15 mouse cellular contexts compared by ENCODE assay signal in genomic region chr10:89343716-89344115, GRCm38 (mm10). TPM values are rescaled to one million over a fixed set of nuclear protein-coding genes. Genes with fewer than 3 reads are reported as not detected.
DNase-seq lines count a peak whose midpoint lies in the region; ATAC-seq and TF ChIP-seq lines count a peak whose summit lies in the region.
"Had no signal": no experiment of that assay in that cellular context is flagged by ENCODE, and none has a peak within 500 bp of the region (broad histone marks: within the 10 kb centered on the region; RNA-seq: fewer than 3 reads in every experiment).

No protein-coding gene starts in this region.

- H3K27me3 ChIP-seq in forebrain, postnatal 0 days (ENCODE audit: insufficient read depth, low read length) = no peaks in the 10 kb centered on the region
- peaks cover 22% of the 10 kb centered on the region for H3K27me3 ChIP-seq in forebrain, embryonic 16.5 days (replicated peaks; ENCODE audit: control insufficient read depth, insufficient read depth, low read length)
- H3K27me3 ChIP-seq in embryonic facial prominence, embryonic 13.5 days = peaks cover 51% of the 10 kb centered on the region
- peaks cover 33% of the 10 kb centered on the region for H3K27me3 ChIP-seq in hindbrain, embryonic 15.5 days
- H3K27me3 ChIP-seq in lung, postnatal 0 days (replicated peaks; ENCODE audit: insufficient read depth, low read length) = peaks cover 13% of the 10 kb centered on the region; the same call in 1 of the 2 replicates

- no peaks in the 10 kb centered on the region for H3K36me3 ChIP-seq in forebrain, postnatal 0 days (ENCODE audit: insufficient read depth)
- no peaks in the 10 kb centered on the region for H3K36me3 ChIP-seq in forebrain, embryonic 16.5 days (ENCODE audit: control insufficient read depth, insufficient read depth)
- H3K36me3 ChIP-seq in embryonic facial prominence, embryonic 13.5 days = no peaks in the 10 kb centered on the region
- H3K36me3 ChIP-seq in hindbrain, embryonic 15.5 days = no peaks in the 10 kb centered on the region
- H3K36me3 ChIP-seq in lung, postnatal 0 days (ENCODE audit: insufficient read depth, low read length) = no peaks in the 10 kb centered on the region
- H3K36me3 ChIP-seq: embryonic facial prominence, embryonic 15.5 days; liver, embryonic 13.5 days had no signal

- 0 out of 2 replicates have a peak, but pooled peaks have one; percentile 8 for ATAC-seq in forebrain, postnatal 0 days
- ATAC-seq in forebrain, embryonic 16.5 days = no peak
- no peak for ATAC-seq in embryonic facial prominence, embryonic 13.5 days (ENCODE audit: insufficient number of reproducible peaks, insufficient read depth, low FRiP score, low TSS enrichment, low read depth)
- no peak for ATAC-seq in hindbrain, embryonic 15.5 days (ENCODE audit: low FRiP score, low read depth)
- no peak for ATAC-seq in lung, postnatal 0 days

- H3K4me2 ChIP-seq in forebrain, postnatal 0 days (ENCODE audit: low read depth) = no peak overlapping the region; the same call in 1 of the 2 replicates
- no peak overlapping the region for H3K4me2 ChIP-seq in forebrain, embryonic 16.5 days (ENCODE audit: low read length)
- 0 out of 2 replicates have a peak overlapping the region, but pooled peaks have one; percentile 97 for H3K4me2 ChIP-seq in embryonic facial prominence, embryonic 13.5 days
- peak overlapping the region; percentile 100; the same call in 1 of the 2 replicates for H3K4me2 ChIP-seq in hindbrain, embryonic 15.5 days
- H3K4me2 ChIP-seq in lung, postnatal 0 days (replicated peaks; ENCODE audit: low read depth, low read length) = no peak overlapping the region

- WGBS in forebrain, postnatal 0 days = 22% methylated on average over 8 of the region's 8 CpGs
- 21% methylated on average over 8 of the region's 8 CpGs for WGBS in forebrain, embryonic 16.5 days
- 17% methylated on average over 8 of the region's 8 CpGs for WGBS in embryonic facial prominence, embryonic 13.5 days
- WGBS in hindbrain, embryonic 15.5 days = 24% methylated on average over 8 of the region's 8 CpGs
- 16% methylated on average over 8 of the region's 8 CpGs for WGBS in lung, postnatal 0 days

- no peak for TF ChIP-seq CTCF in forebrain, postnatal 0 days (IDR thresholded peaks at IDR 0.05; ENCODE audit: low read depth)
- no peak for TF ChIP-seq CTCF in layer of hippocampus, adult 2 months (conservative IDR thresholded peaks at IDR 0.05)
- no peak for TF ChIP-seq CTCF in lung, postnatal 0 days (IDR thresholded peaks at IDR 0.05)

- no peak overlapping the region for H3K27ac ChIP-seq in forebrain, postnatal 0 days (ENCODE audit: low read depth, low read length)
- H3K27ac ChIP-seq in forebrain, embryonic 16.5 days (ENCODE audit: low read length) = no peak overlapping the region
- no peak overlapping the region for H3K27ac ChIP-seq in layer of hippocampus, adult 2 months
- no peak overlapping the region for H3K27ac ChIP-seq in embryonic facial prominence, embryonic 13.5 days
- H3K27ac ChIP-seq in hindbrain, embryonic 15.5 days (replicated peaks) = no peak overlapping the region
- no peak overlapping the region for H3K27ac ChIP-seq in lung, postnatal 0 days (ENCODE audit: low read length)
- H3K27ac ChIP-seq: embryonic facial prominence, embryonic 15.5 days; liver, embryonic 13.5 days had no signal

- H3K9me3 ChIP-seq in forebrain, postnatal 0 days (ENCODE audit: low read length) = no peaks in the 10 kb centered on the region
- H3K9me3 ChIP-seq in forebrain, embryonic 16.5 days (ENCODE audit: control insufficient read depth, low read length) = no peaks in the 10 kb centered on the region
- no peaks in the 10 kb centered on the region for H3K9me3 ChIP-seq in embryonic facial prominence, embryonic 13.5 days
- H3K9me3 ChIP-seq in hindbrain, embryonic 15.5 days = no peaks in the 10 kb centered on the region
- no peaks in the 10 kb centered on the region for H3K9me3 ChIP-seq in lung, postnatal 0 days (ENCODE audit: low read length)
- H3K9me3 ChIP-seq: embryonic facial prominence, embryonic 15.5 days; liver, embryonic 13.5 days had no signal

- peak; percentile 2 for DNase-seq in forebrain, postnatal 0 days
- no peak for DNase-seq in layer of hippocampus, adult 2 months (ENCODE audit: low spot score in 2 of 2)
- no peak for DNase-seq in layer of hippocampus, adult 11-12 months (ENCODE audit: low spot score)
- DNase-seq in lung, postnatal 0 days (ENCODE audit: low spot score) = no peak
- no peak for DNase-seq in gastrocnemius, adult 18-20 months (ENCODE audit: low spot score)
- DNase-seq: B cell, adult 2 months; cerebellum, adult 9-10 months; liver, embryonic 13.5 days; thymus, adult 2 months had no signal

- TF ChIP-seq EP300 in lung, postnatal 0 days (IDR thresholded peaks at IDR 0.05) = no peak

- no peaks in the 10 kb centered on the region for H3K4me1 ChIP-seq in forebrain, postnatal 0 days (ENCODE audit: insufficient read depth)
- peaks cover 12% of the 10 kb centered on the region for H3K4me1 ChIP-seq in forebrain, embryonic 16.5 days (replicated peaks; ENCODE audit: control insufficient read depth, insufficient read depth, low read length)
- H3K4me1 ChIP-seq in embryonic facial prominence, embryonic 13.5 days = peaks cover 13% of the 10 kb centered on the region; the same call in 1 of the 2 replicates
- H3K4me1 ChIP-seq in hindbrain, embryonic 15.5 days (replicated peaks) = peaks cover 10% of the 10 kb centered on the region
- no peaks in the 10 kb centered on the region for H3K4me1 ChIP-seq in lung, postnatal 0 days (ENCODE audit: insufficient read depth, low read depth, low read length)

- H3K9ac ChIP-seq in forebrain, postnatal 0 days = no peak overlapping the region
- no peak overlapping the region for H3K9ac ChIP-seq in forebrain, embryonic 16.5 days (replicated peaks; ENCODE audit: low read depth, low read length)
- H3K9ac ChIP-seq in embryonic facial prominence, embryonic 13.5 days = no peak overlapping the region
- H3K9ac ChIP-seq in hindbrain, embryonic 15.5 days = no peak overlapping the region
- no peak overlapping the region for H3K9ac ChIP-seq in lung, postnatal 0 days (replicated peaks; ENCODE audit: low read depth)
- H3K9ac ChIP-seq: liver, embryonic 13.5 days had no signal

- no peak overlapping the region; the same call in 1 of the 2 replicates for H3K4me3 ChIP-seq in forebrain, postnatal 0 days (ENCODE audit: low read depth, low read length)
- no peak overlapping the region for H3K4me3 ChIP-seq in forebrain, embryonic 16.5 days (replicated peaks; ENCODE audit: low read length)
- H3K4me3 ChIP-seq in layer of hippocampus, adult 2 months = peak overlapping the region; percentile 66; the same call in 1 of the 2 replicates
- H3K4me3 ChIP-seq in embryonic facial prominence, embryonic 13.5 days = no peak overlapping the region
- no peak overlapping the region for H3K4me3 ChIP-seq in hindbrain, embryonic 15.5 days
- no peak overlapping the region for H3K4me3 ChIP-seq in lung, postnatal 0 days (ENCODE audit: low read depth, low read length)

RNA-seq across cellular contexts. Expression of gene Ano4, which starts 0.8 kb away (rescaled TPM):
- total RNA-seq in forebrain, postnatal 0 days (2014; rRNA removed) = 10.6 and 13.6 TPM in 2 replicates
- 3.7 and 4.4 TPM in 2 replicates for polyA plus RNA-seq in forebrain, postnatal 0 days (2015; fragmentation: Nextera tagmentation; extraction: Ambion mirVana)
- 6.4 and 7.3 TPM in 2 replicates for polyA plus RNA-seq in forebrain, embryonic 16.5 days (2015; fragmentation: Nextera tagmentation; extraction: Ambion mirVana)
- total RNA-seq in layer of hippocampus, adult 2 months (2021) = 10 to 100 TPM; 17.5 to 19.7 TPM
- 0.65 and 0.69 TPM in 2 replicates for polyA plus RNA-seq in embryonic facial prominence, embryonic 13.5 days (2015; fragmentation: Nextera tagmentation; extraction: Ambion mirVana)
- polyA plus RNA-seq in hindbrain, embryonic 15.5 days (2015; fragmentation: Nextera tagmentation; extraction: Ambion mirVana) = 9.3 and 10.1 TPM in 2 replicates
- polyA plus RNA-seq in lung, postnatal 0 days (2015; fragmentation: Nextera tagmentation; extraction: Ambion mirVana) = 0.11 and 0.13 TPM in 2 replicates
- under 1 TPM; 0.48 to 0.69 TPM for total RNA-seq in gastrocnemius, adult 18-20 months (2021)
- total RNA-seq: hematopoietic stem cell, adult 5-6 weeks; MEL had no signal

Comparison
In these comparisons a context has a peak if more than half of its experiments do, and no peak if none do; other contexts are left out.
1. H3K4me2 ChIP-seq: peak in embryonic facial prominence, embryonic 13.5 days (single experiment) and hindbrain, embryonic 15.5 days (single experiment); none in forebrain, postnatal 0 days (single experiment), forebrain, embryonic 16.5 days (single experiment) and lung, postnatal 0 days (single experiment).